Mouse (Mus musculus) gastrocnemius, postnatal 10 days (tissue): ENCODE measurements around the gene Gm48551. TPM values are rescaled to one million over a fixed set of nuclear protein-coding genes. Genes with fewer than 3 reads are reported as not detected.

Source experiments
- DNase-seq: peaks from one replicate; pipeline ENCODE4 v3.0.0; 2021; ENCODE audit warnings: mixed read lengths
- total RNA-seq, 2 experiments: library from RNA; stranded (reverse); gene quantifications; 2 replicates each; pipeline ENCODE4 v1.2.3; 2021

The Gm48551 gene
- total RNA-seq, 2 experiments from 2014 or later = 0.40 to 0.45 TPM

GRCm38 (mm10) chr10:81404720-81405119 is 20.5 kb downstream of the Gm48551 start:
- no peak for DNase-seq

DNA sequence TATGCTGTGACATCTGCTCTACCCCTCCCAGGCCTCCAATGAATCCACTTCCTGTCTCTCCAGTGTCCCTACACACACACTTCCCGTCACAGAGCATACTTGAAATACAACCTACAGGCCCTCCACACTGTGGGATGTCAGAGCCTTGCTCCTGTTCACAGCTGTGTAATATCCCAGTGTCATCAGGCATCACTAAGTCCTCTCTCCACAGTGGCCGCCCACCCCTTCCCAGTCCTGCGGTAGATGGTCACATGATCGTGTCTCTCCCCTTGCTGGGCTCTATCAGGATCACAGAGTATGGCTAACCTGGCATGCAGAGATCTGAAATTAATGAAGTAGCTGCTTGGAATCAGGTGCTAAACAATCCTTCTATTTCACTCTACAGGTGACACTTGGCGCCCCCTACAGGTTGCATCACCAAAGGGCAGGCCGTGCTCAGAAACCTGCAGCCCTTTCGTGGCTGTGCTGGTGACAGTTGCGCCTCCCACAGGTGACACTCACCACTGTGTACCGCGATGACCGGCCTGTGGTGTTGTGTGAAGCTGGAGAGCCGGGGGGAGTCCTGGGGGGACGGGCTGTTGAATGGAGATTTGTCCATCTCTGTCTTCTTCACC is 21.4 kb downstream of the Gm48551 start:
- DNase-seq = no peak

- no peak for DNase-seq
Observed at GRCm38 (mm10) chr10:81406504-81407440, 22.5 kb downstream of the Gm48551 start.

GRCm38 (mm10) chr10:81407539-81408423 is 23.5 kb downstream of the Gm48551 start:
- no peak for DNase-seq

GRCm38 (mm10) chr10:81408424-81408729 is 24.1 kb downstream of the Gm48551 start:
- no peak for DNase-seq

GRCm38 (mm10) chr10:81408871-81409291 is 24.6 kb downstream of the Gm48551 start:
- DNase-seq = peak; percentile 88

GRCm38 (mm10) chr10:81409330-81409729 is 25.1 kb downstream of the Gm48551 start:
- no peak for DNase-seq

DNA sequence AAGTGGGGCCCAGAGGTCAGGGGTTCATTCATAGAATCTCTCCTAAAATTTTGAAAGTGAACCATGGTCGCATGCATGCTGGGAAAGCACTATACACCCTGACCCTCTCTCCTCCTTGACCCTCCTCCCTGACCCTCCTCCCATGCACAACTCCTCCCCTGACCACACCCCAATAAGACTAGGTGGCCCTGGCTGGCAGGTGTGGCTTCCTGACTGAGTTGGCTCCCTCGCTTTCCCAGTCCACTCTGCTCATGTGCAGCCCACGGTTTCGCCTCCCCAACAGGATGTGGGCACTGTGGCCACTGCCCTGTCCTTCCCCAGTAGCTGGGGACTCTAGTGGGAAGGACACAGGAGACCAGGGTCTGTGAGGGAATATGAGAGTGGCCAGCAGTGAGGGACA is 26.1 kb downstream of the Gm48551 start:
- DNase-seq = no peak

DNA sequence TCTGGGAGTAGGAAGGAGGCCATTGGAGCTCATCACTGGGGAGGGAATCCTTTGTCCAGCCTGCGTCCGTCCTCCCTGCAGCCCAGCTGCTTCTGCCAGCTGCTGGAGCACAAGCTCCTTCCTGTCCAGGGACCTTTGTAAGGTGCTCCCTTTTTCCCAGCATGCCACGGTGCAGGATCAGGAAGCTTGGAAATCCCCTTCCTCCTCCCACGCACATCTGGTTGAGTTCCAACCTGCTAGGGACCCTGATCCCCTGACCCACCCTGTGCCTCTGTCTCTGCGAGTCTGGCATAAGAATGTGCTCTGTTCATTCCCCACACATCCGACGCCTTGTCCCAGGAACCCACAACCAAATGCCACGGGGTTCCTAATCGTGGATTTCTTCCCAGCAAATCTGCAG is 26.7 kb downstream of the Gm48551 start:
- peak; percentile 34 for DNase-seq

DNA sequence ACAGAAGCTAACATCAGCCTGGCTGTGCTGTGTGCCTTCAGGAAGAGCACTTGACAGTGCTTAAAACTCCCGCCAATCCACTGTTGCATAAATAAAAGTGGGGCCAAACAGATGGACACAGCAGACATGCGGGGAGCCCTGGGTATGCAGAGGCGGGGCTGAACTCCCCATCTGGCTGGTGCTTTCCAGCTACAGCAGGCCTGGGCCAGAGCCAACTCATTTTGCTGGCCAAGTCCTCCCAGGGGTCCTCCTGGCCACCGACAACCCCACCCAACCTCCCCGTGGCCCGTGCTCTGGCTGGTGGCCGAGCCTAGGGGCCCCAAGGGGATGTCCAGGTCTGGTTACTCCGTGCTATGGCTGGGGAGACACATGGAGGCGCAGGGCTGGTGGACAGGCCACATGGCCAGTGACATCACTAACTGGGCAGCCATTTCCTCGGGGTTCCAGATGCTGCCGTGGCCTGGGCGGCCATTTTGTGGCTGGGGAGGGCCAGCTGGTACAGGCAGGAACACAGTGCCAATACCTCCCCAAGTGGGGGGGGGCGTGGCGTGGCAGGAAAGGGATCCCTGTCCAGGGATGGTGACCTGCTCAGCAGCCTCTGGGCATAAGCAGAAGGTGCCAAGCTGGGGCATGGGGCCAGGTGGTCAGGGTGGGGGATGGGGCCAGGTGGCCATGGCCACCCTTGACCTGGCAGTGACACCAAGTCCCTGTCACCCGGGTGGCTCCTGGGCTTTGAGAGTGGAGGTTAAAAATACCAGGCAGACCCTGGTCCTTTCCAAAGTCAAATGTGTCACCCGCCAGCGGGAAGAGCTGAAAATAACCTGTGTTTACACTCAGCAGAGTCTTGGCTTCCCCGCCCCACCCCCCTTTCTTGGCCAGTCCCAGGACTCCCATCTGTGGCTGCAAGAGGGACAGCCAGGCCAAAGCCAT is 27.5 kb downstream of the Gm48551 start:
- DNase-seq = peak; percentile 94

DNA sequence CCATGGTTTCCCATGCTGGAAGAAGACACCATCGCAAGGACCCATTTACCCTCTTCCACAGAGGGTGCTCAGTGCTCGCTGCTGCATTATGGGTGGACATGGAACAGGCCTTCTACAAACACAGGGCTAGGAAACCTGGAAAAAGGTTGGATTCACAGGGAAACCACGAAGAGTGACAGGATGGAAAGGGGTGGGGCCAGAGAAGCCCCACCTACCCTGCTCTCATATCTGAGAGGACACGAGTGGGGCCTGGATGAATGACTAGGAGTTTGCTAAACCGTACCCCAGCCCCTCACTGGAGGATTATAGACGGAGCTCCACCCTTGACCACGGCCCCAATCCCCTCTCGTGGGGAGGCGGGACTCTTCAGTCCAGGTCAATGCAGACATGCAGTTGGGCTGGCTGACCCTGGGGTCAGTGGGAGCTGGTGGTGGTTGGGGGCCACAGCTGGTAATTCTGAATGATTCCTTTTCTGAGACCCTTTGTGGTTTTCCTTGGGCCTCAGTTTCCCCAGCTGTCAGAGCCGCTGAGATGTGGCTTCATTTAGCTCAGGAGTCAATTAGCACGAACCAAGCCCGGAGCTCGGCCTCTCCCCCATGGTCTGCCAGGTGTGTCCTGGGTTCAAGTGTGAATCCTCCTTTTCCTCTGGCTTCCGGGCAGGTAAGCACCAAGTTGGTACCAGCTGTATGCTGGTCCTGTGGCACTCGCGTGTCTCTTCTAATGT is 28.5 kb downstream of the Gm48551 start:
- peak; percentile 34 for DNase-seq

DNA sequence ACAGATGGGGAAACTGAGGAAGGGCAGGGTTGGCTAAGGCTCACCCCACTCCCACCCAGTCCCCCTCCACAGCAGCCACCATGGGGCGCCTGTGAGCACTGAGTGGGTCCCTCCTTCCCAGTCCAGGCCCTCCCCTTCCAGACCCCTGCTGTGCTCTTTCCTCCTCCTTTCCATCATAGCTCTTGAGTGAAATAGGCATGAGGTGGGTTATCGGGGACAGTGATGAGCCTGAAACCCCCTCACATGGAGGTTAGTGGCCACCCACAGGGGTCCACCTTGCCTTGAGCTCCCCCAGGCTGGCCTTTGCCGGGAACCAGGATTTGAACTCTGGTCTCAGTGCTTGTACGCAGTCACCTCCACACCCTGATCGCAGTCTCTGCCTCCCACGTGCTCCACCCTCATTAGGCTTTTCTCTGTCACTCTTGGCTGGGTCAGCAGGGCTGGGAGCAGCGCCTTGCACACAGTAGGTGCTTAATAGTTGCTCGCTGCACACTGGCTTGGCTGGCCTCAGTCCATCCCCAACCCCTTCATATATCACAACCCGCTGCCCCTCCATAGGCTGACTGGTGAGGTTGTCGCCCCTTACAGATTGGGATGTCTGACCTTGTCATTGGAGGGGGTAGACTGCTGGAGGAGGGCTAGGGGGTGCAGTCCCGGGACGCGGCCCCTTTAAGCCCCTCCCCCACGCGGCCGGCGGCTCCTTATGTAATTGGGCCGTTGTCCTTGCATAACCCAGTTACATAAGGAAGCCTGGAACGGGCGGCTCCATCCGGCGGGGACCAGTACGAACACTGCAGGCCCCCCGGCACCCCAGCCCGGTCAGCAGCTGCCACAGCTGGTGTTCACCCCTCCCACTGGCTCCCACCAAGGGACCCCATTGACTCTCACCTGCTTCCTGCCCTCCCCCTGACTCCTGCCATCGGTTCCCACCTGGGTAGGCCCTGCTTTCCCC is 29.3 kb downstream of the Gm48551 start:
- DNase-seq = peak; percentile 93

DNA sequence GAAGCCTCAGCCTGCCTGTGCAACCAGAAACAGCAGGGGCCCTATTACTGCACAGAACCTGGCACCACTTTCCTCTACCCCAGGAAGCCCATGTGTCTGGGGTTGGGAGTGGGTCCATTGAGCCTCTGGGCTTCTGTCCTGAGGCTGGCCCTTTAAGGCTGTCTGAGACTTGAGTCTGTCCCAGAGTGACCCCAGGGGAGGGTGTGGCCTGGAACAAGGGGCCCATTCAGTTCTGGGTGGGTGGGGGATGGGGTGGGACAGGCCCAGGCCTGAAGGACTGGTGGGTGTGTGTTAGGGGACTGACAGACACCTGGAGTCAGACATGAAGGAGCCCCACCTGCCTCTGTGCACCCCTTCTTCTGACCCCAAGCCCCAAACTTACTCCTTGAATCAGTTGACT is 30.4 kb downstream of the Gm48551 start:
- peak; percentile 57 for DNase-seq

DNA sequence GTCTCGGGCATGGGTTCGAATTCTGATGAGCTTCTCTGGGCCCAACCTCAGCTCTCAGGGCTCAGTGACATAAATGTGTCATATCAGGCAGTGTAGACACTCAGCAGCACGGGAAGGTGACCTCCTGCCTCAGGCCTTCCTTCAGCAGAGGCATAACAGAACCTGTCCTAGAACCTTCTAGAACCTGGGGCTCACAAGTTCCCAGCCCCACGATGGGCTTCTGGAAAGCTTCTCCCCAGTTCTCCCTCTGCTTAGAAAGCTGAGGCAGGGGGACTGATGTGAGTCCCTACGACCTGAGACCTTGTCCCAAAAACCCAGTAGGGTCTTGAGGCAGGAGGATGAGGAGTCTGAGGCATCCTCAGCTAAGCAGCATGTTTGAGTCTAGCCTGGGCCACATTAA is 30.9 kb downstream of the Gm48551 start:
- no peak for DNase-seq

DNA sequence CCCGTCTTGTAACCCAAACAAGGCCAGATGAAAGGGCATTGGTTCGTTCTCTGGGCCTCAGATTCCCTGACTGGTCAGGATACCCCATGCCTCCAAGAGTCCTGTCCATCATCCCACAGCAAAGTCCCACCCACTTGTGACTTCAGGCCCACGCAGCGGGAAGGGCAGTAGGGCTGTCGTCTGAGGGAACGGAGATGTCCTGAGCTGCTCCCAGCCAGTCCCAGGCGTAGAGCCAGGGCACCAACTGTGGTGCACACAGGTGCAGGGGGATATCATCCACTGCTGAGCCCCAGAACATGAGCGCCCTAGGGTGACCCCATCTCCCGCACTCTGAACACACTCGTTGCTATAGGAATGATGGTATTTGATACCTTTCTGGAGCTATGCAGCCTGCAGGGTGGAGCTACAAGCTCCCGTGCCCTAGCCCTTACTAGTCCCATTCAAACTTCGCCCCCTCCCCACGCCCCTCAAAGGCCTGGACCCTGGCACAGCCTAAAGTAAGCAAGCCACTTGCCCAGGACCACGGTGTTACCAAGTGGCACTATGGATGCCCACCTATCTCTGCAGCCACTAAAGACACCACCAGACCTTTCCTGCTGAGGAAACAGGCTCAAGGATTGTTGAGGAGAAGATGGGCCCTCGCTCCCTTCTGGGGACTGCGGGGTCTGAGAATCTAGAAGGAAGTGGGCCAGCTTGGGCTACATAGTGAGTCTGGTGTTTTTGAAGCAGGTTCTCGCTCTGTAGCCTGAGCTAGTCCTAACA is 31.5 kb downstream of the Gm48551 start:
- DNase-seq = peak; percentile 78

DNA sequence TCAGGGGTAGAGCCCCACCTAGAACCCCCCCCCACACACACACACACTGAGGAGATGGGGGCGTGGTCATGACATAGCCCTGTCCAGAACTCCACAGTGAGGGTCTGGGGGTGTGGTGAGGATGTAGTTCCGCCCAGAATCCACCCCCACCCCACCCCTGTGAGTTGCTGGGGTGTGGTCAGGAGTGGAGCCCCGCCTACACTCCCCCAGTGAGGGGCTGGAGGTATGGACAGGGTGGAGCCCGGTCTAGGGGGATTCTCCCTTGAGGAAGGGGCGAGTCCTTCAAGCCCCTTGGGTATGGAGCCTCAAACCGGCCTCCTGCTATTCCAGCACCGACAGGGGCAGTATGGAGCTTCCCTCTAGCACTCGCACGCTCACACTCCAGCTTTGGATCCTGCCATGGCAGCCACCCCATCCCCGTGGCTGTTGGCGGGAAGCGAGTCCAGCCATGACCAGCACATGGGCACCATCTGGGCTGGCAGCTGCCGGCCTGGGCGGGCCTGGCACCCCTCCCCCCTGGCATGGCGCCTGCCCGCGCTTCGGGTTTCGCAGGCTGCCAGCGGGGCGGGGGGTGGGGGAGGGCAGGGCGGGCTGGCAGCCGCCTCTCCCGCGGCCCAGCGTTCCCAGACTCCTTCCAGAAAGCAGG is 32.4 kb downstream of the Gm48551 start:
- DNase-seq = peak; percentile 94

DNA sequence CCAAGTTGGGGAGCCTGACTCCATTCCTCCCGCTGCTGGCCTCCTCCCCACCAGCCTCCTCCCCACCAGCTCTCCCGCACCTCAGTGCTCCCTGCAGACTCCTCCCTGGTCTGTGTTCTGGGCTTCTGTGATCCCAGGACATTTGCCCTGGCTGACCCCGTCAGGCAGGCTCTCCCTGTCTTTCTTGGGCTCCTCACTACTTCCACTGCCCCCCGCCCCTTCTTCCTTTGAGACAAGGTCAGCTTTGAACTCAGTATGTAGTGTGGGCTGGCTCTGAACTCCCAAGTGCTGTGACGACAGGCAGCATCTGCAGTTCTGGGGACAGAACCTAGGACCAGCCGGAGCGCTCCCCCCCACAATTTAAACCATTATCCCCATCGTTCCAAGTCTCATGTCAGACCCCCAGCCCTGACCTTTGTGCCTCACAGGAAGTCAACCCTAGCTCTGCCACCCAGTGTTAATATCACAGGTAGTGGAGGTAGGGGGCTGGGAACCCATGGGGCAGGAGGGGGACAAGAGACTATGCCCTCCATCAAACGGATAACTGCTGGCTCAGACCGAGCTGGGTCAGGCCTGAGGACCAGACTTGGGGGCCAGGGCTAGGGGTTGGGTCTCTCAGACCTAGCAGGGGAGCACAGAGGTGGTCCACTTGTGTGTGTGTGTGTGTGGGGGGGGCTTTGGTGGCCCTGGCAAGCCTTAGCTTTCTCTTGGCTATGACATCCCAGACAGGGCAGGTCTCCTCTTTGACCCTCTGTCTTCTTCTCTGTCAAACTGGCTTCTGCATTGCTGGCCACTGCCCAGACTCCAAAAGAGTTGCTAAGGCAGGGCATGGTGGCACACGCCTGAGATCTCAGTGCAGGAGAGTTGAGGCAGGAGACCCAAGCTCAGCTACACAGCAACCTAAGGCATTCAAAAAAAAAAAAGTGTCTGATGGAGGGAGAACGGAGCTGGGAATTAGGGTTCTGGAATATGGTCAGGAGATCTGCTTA is 33.3 kb downstream of the Gm48551 start:
- DNase-seq = peak; percentile 12
